Mouse (Mus musculus): ENCODE results near the gene Litaf.

DNA sequence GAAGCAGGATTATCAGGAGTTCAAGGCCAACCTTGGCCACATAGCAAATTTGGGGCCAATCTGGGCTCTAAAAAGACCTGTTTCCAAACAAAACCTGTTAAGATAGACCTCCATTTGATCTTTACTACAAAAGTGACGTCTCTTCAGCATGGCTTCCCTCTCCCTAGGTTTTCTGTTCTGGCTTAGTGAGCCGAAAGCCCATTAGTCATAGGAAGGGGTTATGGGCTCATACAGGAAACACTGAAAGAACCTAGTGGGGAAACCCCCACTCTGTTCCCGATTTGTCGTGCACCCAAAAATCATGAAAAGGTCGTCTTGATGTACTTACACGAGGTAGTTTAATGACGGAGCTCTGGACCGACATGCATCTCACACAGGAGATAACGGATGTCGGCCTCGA, 128.5 kb downstream of the Litaf start:
- TF ChIP-seq MYOD1 (IDR thresholded peaks at IDR 0.05; ENCODE audit: control insufficient read depth in 1 of 3, insufficient read length in 2 of 3, low read depth in 2 of 3) = no peak
- TF ChIP-seq TCF12 (IDR thresholded peaks at IDR 0.05; ENCODE audit: insufficient read depth, poor library complexity, severe bottlenecking) = no peak
- TF ChIP-seq MAX (IDR thresholded peaks at IDR 0.05; ENCODE audit: low read depth) = no peak
- TF ChIP-seq E2F4 (IDR thresholded peaks at IDR 0.05; ENCODE audit: insufficient read depth) = no peak
